Mouse (Mus musculus): ENCODE data around the gene Hist2h3c2. TPM values are rescaled to one million over a fixed set of nuclear protein-coding genes. Genes with fewer than 3 reads are reported as not detected.
A peak's percentile ranks its signal among the peaks of the same experiment; 100 is the strongest.
"Not testable (repeated sequence)": the region's sequence is repeated elsewhere in the genome, so short reads cannot be mapped to it uniquely, and the experiment has no call there.

Hist2h3c2 gene
- 100 to 1,000 TPM; 197 to 262 TPM for total RNA-seq (2021)
- long read RNA-seq, experiment 1, result 0 reads
- long read RNA-seq, experiment 2, result 0 reads

GRCm38 (mm10) chr3:96238954-96239793 lies at the start of gene Hist2h3c2:
Hist2h3c2 (minus strand) TSS chr3:96239127.
- not testable (repeated sequence) for DNase-seq (ENCODE audit: low spot score in 2 of 2)

GRCm38 (mm10) chr3:96287334-96287733 lies 48.4 kb upstream of the Hist2h3c2 start:
- DNase-seq (ENCODE audit: low spot score in 2 of 2), result not testable (repeated sequence)

- no peak for DNase-seq (ENCODE audit: low spot score in 2 of 2)
Observed at GRCm38 (mm10) chr3:96284457-96284856, 45.5 kb upstream of the Hist2h3c2 start.

- DNase-seq (ENCODE audit: low spot score in 2 of 2), result no peak
Observed at GRCm38 (mm10) chr3:96280660-96281059, 41.7 kb upstream of the Hist2h3c2 start.

- DNase-seq (ENCODE audit: low spot score in 2 of 2), result peak; percentile 82 to 87
Observed at GRCm38 (mm10) chr3:96277800-96278624, 39.1 kb upstream of the Hist2h3c2 start.

GRCm38 (mm10) chr3:96277428-96277799 lies 38.5 kb upstream of the Hist2h3c2 start:
- DNase-seq (ENCODE audit: low spot score in 2 of 2), result no peak

- DNase-seq (ENCODE audit: low spot score in 2 of 2), result no peak
Observed at GRCm38 (mm10) chr3:96273591-96274465, 34.9 kb upstream of the Hist2h3c2 start.

- peak; percentile 44 to 76 for DNase-seq (ENCODE audit: low spot score in 2 of 2)
Observed at GRCm38 (mm10) chr3:96269511-96270474, 30.9 kb upstream of the Hist2h3c2 start, which contains the start of gene Hist2h2bb. Hist2h2bb (plus strand) TSS chr3:96269752.

- not testable (repeated sequence) for DNase-seq (ENCODE audit: low spot score in 2 of 2)
Observed at GRCm38 (mm10) chr3:96268776-96269378, 29.9 kb upstream of the Hist2h3c2 start.

- peak; percentile 55 to 59 for DNase-seq (ENCODE audit: low spot score in 2 of 2)
Observed at GRCm38 (mm10) chr3:96268051-96268775, 29.3 kb upstream of the Hist2h3c2 start, which contains the start of gene Hist2h3b. Hist2h3b (plus strand) TSS chr3:96268654.

GRCm38 (mm10) chr3:96267541-96267940 lies 28.6 kb upstream of the Hist2h3c2 start:
- no peak for DNase-seq (ENCODE audit: low spot score in 2 of 2)

- DNase-seq (ENCODE audit: low spot score in 2 of 2), result no peak
Observed at GRCm38 (mm10) chr3:96266132-96266710, 27.3 kb upstream of the Hist2h3c2 start.

GRCm38 (mm10) chr3:96264404-96264949 lies 25.6 kb upstream of the Hist2h3c2 start:
- no peak for DNase-seq (ENCODE audit: low spot score in 2 of 2)

GRCm38 (mm10) chr3:96263558-96264403 lies 24.9 kb upstream of the Hist2h3c2 start:
- DNase-seq (ENCODE audit: low spot score in 2 of 2), result no peak

GRCm38 (mm10) chr3:96262979-96263550 lies 24.1 kb upstream of the Hist2h3c2 start, which contains the start of gene Hist2h4:
Hist2h4 (minus strand) TSS chr3:96263311.
- peak; percentile 75 to 89 for DNase-seq (ENCODE audit: low spot score in 2 of 2)

- DNase-seq (ENCODE audit: low spot score in 2 of 2), result peak in 1 of 2 experiments; percentile 66
Observed at GRCm38 (mm10) chr3:96262216-96262875, 23.4 kb upstream of the Hist2h3c2 start.

All from adrenal gland, postnatal 4 days (tissue).